Mouse (Mus musculus) 3T3-L1 (cell line): Measurements from ENCODE around the gene Kcnj3.
A peak's percentile ranks its signal among the peaks of the same experiment; 100 is the strongest.
"Not testable (repeated sequence)": the region's sequence is repeated elsewhere in the genome, so short reads cannot be mapped to it uniquely, and the experiment has no call there.

Source experiments
- DNase-seq: peaks from one replicate; pipeline ENCODE4 v3.0.0-alpha.2; 2015; ENCODE audit warnings: low read depth, low spot score

Gene Kcnj3

DNA sequence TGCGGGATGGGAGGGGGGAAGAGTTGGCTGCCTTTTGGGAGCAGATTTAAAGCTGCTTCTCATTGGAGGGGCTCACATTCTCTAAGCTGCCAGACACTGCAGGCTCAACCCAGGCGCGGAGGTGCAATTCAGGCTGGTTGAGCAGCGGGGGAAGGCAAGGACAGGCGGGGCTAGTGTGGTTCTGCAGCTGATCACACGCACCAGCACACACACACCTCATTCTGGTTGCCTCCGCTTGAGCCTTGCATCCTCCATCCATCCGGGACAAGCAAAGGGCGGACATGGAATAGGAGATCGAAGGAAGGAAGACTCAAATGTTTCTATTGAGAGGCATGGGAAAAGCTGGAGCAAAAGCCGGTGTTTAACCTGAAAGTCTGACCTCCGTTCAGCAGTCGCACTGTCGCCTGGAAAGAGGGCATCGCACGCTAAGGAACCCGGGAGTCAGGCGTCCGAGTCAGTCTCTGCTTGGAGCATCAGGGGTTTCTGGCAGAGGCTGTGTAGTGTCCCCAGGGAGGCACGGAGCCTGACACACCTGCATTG, at the start of gene Kcnj3:
Gene Kcnj3 (plus strand): TSS at position 250 of the 540 bp plus-strand sequence.
- DNase-seq: no peak

- DNase-seq: no peak
These were observed 45.3 kb upstream of the Kcnj3 start for GRCm38 (mm10) chr2:55390330-55390989.

DNA sequence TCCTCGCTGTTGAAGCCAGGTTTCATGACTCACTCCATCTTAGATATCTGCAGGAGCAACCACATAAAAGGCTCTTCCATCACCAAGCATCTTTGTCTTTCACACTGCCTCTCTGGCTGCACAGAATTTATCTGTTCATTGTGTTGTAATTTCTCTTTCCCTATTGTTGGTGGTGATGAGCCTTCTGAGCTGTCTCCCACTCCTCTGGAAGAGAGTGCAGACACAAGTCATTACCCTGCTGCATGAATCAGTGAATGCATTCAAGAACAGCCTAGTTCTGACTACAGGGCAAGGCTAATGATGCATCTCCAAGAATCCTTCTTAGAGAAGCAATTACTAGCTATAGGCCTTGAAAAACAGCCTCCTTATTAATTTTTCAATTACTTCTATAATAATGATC, 30.5 kb upstream of the Kcnj3 start:
- peak; percentile 24 for DNase-seq

GRCm38 (mm10) chr2:55427633-55428032, 8.1 kb upstream of the Kcnj3 start:
- no peak for DNase-seq

- no peak for DNase-seq
These were observed 3.7 kb upstream of the Kcnj3 start for GRCm38 (mm10) chr2:55432104-55432503.

DNA sequence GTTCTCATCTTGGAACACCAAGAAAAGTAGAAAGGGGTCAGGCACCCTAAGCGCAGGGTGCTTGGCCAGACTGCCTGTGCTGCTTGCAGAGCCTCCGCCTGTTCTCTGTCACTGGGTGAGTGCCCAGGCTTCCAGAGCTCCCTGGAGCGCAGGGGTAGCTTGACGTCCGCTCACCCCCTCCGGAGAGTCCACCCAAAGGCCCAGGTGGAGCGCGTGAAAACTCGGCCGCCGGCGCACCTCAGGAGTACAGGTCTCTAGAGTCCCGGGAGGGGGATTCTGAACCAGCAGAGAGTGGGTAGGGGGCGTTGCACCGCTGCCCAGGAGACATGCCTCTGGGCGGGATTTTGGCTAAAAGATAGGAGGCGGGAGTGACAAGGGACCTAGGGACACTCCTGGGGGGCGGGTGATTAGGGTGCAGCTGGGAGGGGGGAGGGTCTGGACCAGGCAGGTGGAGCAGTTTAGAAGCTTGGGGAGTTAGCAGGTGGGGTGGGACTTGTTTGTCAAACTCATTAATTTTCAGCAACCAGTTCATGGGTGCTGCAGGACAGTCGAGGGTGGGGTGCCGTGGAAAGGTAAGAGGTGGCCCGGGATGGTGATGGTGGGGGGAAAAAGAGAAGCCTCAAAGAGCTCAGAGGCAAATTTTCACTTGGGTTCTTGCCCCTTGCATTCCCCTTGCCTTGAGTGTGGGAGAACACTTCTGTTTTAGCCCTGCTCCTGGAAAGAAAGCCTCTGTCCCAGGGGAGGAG, 664 bp downstream of the Kcnj3 start:
- no peak for DNase-seq

DNA sequence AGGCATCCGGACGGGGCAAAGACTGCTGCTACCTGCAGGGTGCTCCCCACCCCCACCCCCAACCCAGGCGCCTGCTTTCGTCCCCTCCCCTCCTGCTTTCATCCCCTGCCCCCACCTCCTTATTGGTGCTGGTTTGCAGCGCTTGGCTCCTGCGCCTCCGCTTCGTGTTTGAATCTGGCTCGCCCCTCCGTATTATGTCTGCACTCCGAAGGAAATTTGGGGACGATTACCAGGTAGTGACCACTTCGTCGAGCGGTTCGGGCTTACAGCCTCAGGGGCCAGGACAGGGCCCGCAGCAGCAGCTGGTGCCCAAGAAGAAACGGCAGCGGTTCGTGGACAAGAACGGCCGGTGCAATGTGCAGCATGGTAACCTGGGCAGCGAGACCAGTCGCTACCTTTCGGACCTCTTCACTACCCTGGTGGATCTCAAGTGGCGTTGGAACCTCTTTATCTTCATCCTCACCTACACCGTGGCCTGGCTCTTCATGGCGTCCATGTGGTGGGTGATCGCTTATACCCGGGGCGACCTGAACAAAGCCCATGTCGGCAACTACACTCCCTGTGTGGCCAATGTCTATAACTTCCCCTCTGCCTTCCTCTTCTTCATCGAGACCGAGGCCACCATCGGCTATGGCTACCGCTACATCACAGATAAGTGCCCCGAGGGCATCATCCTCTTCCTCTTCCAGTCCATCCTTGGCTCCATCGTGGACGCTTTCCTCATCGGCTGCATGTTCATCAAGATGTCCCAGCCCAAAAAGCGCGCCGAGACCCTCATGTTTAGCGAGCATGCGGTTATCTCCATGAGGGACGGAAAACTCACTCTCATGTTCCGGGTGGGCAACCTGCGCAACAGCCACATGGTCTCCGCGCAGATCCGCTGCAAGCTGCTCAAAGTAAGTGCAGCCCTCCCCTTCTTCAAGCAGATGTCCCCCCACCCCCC, 1.5 kb downstream of the Kcnj3 start:
- DNase-seq: no peak

- DNase-seq: no peak
These were observed 2.2 kb downstream of the Kcnj3 start for GRCm38 (mm10) chr2:55437977-55438376.

DNA sequence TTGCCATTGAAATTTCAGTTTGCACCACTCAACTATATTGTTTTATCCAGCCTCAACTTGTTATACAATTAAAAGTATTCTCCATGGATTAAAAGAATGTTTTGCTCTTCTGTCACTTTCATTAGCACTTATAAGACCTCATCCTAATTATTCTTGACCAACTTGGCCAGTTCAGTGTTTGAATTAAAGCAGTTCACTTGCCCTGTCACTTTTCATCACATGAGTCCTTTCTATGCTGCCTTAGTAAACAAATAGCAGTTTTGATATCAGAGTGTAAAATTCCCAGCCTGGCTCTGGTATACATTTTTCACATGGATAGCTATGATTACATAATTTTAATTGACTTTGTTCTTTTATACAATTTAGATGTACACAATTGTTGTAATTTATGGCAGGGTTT, 3.4 kb downstream of the Kcnj3 start:
- no peak for DNase-seq

- peak; percentile 50 for DNase-seq
These were observed 6.2 kb downstream of the Kcnj3 start for GRCm38 (mm10) chr2:55442006-55442405.

GRCm38 (mm10) chr2:55447298-55447697, 11.5 kb downstream of the Kcnj3 start:
- no peak for DNase-seq

- no peak for DNase-seq
These were observed 15.0 kb downstream of the Kcnj3 start for GRCm38 (mm10) chr2:55450774-55451173.

- no peak for DNase-seq
These were observed 23.4 kb downstream of the Kcnj3 start for GRCm38 (mm10) chr2:55459195-55459594.

- DNase-seq: no peak
These were observed 33.4 kb downstream of the Kcnj3 start for GRCm38 (mm10) chr2:55469141-55469540.

DNA sequence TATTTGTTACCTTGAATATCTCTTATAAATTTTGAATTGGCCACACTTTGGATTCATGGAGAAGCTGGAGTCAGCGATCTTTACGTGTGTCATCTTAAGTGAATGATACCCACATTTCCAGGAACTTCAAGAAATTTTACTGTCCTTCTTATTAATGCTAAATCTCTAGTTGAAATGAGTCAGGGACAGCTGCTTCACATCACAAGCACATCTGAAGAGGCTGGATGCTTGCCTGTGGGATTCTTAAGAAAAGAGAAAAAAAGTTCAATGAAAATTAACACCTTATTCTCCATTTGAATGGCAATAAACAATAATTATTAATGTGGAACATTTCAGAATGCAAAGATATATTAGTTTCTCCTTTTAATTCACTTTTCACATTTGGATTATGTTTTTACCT, 34.2 kb downstream of the Kcnj3 start:
- no peak for DNase-seq

DNA sequence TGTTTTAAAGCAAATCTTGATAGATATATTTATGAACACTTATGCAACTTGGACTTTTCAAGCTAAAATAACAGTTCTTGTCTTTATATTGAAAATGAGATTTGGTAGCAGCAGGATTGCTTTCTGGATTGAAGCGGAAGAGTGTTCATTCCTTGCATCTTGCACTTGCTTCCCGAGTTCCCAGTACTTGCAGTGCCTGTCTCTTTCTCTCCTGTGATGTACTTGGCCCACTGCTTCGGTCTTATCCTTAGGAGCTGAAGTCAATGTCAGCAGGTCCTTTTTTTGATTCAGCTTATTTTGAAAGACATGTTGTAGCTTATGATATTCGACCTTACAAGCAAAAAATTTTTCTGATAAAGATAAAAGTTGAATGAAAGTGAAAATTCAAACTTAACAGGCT, 43.7 kb downstream of the Kcnj3 start:
- no peak for DNase-seq

DNA sequence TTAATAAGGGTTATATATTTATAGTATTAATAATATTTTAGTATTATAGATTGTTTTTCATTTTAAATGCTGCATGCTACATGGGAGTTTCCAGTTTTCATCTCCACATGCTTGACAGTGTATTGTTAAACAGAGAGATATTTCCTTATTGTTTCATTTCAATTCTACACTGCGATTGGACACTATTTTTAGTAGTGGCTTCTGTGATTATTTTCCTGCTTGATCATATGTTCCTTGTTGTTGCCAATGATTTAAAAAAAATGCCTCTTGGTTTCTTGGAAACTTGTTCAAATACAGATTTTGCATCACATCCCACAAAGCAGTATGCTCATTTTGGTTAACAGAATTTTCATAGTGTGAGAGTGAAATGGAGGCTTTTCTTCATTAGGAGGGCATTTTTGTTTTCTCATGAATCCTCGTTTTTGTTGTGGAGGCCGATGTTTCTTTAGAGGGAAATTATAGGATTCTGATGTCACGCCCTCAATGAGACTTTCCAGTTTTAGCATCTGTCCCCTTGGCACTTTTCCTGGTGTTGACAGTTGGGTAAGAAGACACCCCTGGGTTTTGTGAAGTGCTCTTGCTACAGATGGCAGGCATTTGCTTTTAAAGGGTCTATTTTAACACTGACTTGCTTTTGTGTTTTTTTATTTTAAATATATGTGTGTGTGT, 44.3 kb downstream of the Kcnj3 start:
- peak; percentile 46 for DNase-seq

- no peak for DNase-seq
These were observed 44.8 kb downstream of the Kcnj3 start for GRCm38 (mm10) chr2:55480602-55480965.

GRCm38 (mm10) chr2:55485500-55486129, 49.8 kb downstream of the Kcnj3 start:
- DNase-seq: not testable (repeated sequence)

GRCm38 (mm10) chr2:55503390-55504176, 67.8 kb downstream of the Kcnj3 start:
- DNase-seq: no peak
